Mouse (Mus musculus) ES-E14 (cell line): ENCODE data around the gene Olfr771. TPM values are rescaled to one million over a fixed set of nuclear protein-coding genes. Genes with fewer than 3 reads are reported as not detected.
"Not testable (repeated sequence)": the region's sequence is repeated elsewhere in the genome, so short reads cannot be mapped to it uniquely, and the experiment has no call there.

Source experiments
- DNase-seq: peaks from one replicate; pipeline ENCODE4 v3.0.0-alpha.2; 2013; ENCODE audit warnings: low read depth, low spot score
- H3K27ac ChIP-seq: 2 replicates; pipeline ENCODE4 v1.5.1; 2012; ENCODE audit warnings: low read depth, mild to moderate bottlenecking, low read length, moderate library complexity, mixed read lengths; ENCODE audit not compliant: poor library complexity, insufficient read depth, severe bottlenecking
- H3K36me3 ChIP-seq: 2 replicates; pipeline ENCODE4 v1.6.1; 2012; ENCODE audit warnings: mild to moderate bottlenecking, low read length, moderate library complexity, mixed read lengths; ENCODE audit not compliant: control insufficient read depth, poor library complexity, insufficient read depth, severe bottlenecking
- H3K4me1 ChIP-seq, 2 experiments: fragments of 150-350 bp in 1 of 2; sonication (generic) in 1 of 2; 2 replicates each; pipeline ENCODE4 v1.6.1; 2012; ENCODE audit warnings: low read length in 2 of 2, mild to moderate bottlenecking in 1 of 2, mixed read lengths in 1 of 2; ENCODE audit not compliant: control insufficient read depth in 2 of 2, insufficient read depth in 2 of 2, poor library complexity in 1 of 2
- H3K4me3 ChIP-seq, 2 experiments: fragments of 150-350 bp in 1 of 2; sonication (generic) in 1 of 2; 2 replicates each; pipeline ENCODE4 v1.5.1; 2012; ENCODE audit warnings: low read length in 2 of 2, low read depth in 1 of 2, mild to moderate bottlenecking in 1 of 2, mixed read lengths in 1 of 2; ENCODE audit not compliant: insufficient read depth in 1 of 2, poor library complexity in 1 of 2, severe bottlenecking in 1 of 2
- H3K9ac ChIP-seq: 2 replicates; pipeline ENCODE4 v1.6.1; 2012; ENCODE audit warnings: low read depth, mild to moderate bottlenecking, low read length, mixed read lengths; ENCODE audit not compliant: poor library complexity, insufficient read depth, severe bottlenecking
- H3K9me3 ChIP-seq: fragments of 150-350 bp; sonication (generic); 2 replicates; pipeline ENCODE4 v1.6.1; 2012; ENCODE audit warnings: low read depth, mild to moderate bottlenecking, low read length; ENCODE audit not compliant: control insufficient read depth, insufficient read depth
- CHD2 ChIP-seq: IDR thresholded peaks from 2 replicates; pipeline ENCODE4 v1.6.1; 2014; ENCODE audit warnings: mild to moderate bottlenecking, low read depth, low read length, inconsistent platforms
- HCFC1 ChIP-seq: IDR thresholded peaks from 2 replicates; pipeline ENCODE4 v1.6.1; 2012; ENCODE audit warnings: low read length, inconsistent platforms, borderline replicate concordance; ENCODE audit not compliant: insufficient read depth
- MAFK ChIP-seq: IDR thresholded peaks from 2 replicates; pipeline ENCODE4 v1.6.1; 2014; ENCODE audit warnings: mild to moderate bottlenecking, low read depth, low read length, inconsistent platforms; ENCODE audit not compliant: insufficient read depth
- ZC3H11A ChIP-seq: IDR thresholded peaks from 2 replicates; pipeline ENCODE4 v1.6.1; 2012; ENCODE audit warnings: low read depth, mild to moderate bottlenecking, inconsistent platforms, low read length, borderline replicate concordance
- ZNF384 ChIP-seq: IDR thresholded peaks from 2 replicates; pipeline ENCODE4 v1.6.1; 2012; ENCODE audit warnings: low read depth, low read length, inconsistent platforms
- in situ Hi-C, 2 experiments: fragments of 600-800 bp; cut with MboI; formaldehyde crosslinking; loops; one replicate each; pipeline ENCODE4 v1.15.1; 2025; ENCODE audit warnings: low sequenced_read_pairs in 2 of 2, inconsistent platforms in 1 of 2; ENCODE audit not compliant: unreplicated experiment in 2 of 2
- total RNA-seq: library from RNA; depleted of rRNA; stranded (reverse); fragments of 300-350 nt; gene quantifications from 2 replicates; pipeline ENCODE4 v1.2.3, GENCODE M21; 2012; rRNA removed

The Olfr771 gene
- total RNA-seq = not detected in 2 replicates

DNA sequence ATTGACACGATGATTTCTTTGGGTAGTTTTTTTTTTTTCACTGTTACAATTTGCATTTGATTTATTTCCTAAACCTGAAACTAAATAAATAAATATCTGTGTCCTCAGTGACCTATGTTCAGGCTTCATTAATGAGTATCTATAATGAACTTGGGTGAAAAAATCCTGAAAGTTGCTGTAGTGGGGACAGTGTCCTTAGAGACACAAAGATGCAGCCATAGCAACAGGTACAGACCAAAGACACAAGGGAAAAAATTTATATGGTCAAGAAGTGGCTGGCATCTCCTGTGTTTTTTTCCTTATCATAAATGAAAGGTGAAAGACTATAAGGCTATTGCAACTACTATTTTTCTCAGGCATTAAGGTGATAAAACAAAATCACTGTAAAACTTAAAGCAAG lies at the start of gene Olfr771:
Olfr771 (minus strand) TSS at position 101 of the 400 bp plus-strand sequence.
- Histone ChIP-seq H3K9ac (no peak within 1 kb of the TSS), H3K4me1 (no peaks in the 10 kb centered on the region), H3K4me3 (no peak within 1 kb of the TSS), H3K27ac (no peak within 1 kb of the TSS), H3K36me3 (no peaks in the 10 kb centered on the region), H3K9me3 (no peaks in the 10 kb centered on the region)
- DNase-seq = no peak
- no peak for TF ChIP-seq ZNF384
- TF ChIP-seq MAFK = no peak
- no peak for TF ChIP-seq CHD2
- in situ Hi-C loops = no loop called here

DNA sequence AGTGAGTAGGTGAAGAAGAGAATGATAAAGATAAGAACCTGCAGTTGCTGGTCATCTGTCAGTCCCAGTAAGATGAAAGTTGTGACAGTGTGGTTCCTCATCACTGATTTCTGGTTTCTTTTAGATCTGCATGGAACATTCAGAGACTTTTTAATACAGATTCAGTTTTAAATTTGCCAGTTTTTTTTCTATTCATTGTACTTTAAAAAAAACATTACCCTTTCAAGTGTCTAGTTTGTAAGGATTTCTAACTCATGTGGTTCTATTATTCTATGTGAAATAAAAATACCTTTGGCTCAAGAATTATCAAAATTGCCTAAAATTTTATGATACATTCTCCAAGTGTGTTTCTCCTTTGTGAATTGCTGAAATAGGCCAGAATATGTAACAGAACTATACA lies 22.8 kb upstream of the Olfr771 start, which contains the start of gene Olfr773:
Olfr773 (minus strand) TSS at position 101 of the 400 bp plus-strand sequence.
- H3K4me3 ChIP-seq, in situ Hi-C loops, DNase-seq, H3K27ac ChIP-seq, H3K9ac ChIP-seq, H3K9me3 ChIP-seq, H3K4me1 ChIP-seq, H3K36me3 ChIP-seq: not testable (repeated sequence)

DNA sequence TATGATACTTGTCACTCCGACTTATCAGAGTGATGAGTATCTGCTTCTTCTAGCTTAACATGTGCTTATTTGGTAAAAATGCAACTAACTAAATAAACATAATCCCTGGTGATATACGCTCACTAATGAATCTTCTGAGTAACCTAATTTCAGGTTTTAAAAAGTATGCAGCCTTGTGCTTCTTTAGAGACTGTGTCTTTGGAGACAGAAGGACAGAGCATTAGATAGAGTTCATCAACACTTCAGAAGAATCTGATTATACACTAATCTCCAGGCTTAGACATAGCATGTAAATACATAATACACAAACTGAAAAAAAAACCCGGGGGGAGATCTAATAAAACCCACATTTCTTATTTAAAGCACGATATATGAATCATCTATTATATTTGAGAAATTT lies 13.3 kb upstream of the Olfr771 start, which contains the start of gene Olfr772:
Olfr772 (minus strand) TSS at position 101 of the 400 bp plus-strand sequence.
- H3K9me3 ChIP-seq, H3K36me3 ChIP-seq, H3K4me1 ChIP-seq, H3K9ac ChIP-seq, H3K27ac ChIP-seq, in situ Hi-C loops, H3K4me3 ChIP-seq, DNase-seq: not testable (repeated sequence)

DNA sequence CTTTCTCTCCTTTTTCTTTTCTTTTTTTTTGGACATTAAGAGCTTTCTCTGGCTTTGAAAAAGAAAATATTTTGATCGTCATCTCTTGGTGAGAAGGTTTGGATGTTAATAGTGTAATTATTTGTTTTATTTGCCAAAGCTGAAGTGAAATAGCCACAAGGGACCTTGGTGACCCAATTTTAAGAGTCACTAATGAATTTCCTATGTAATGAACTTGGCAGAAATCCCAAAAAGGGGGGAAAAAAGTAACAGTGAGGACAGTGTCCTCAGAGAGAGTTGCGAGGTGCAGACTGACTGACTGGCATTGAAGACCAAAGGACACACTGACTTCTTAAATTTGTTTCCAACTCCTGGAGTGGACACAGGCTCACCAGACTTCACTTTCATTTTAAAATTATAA lies 25.7 kb downstream of the Olfr771 start, which contains the start of gene Olfr770:
Olfr770 (minus strand) TSS at position 101 of the 400 bp plus-strand sequence.
- no peaks in the 10 kb centered on the region for H3K36me3 ChIP-seq
- H3K9ac ChIP-seq = no peak within 1 kb of the TSS
- TF ChIP-seq CHD2 (no peak), HCFC1 (no peak), MAFK (no peak), ZC3H11A (no peak), ZNF384 (no peak)
- no peak within 1 kb of the TSS for H3K4me3 ChIP-seq
- DNase-seq = no peak
- no peak within 1 kb of the TSS for H3K27ac ChIP-seq
- no peaks in the 10 kb centered on the region for H3K9me3 ChIP-seq
- in situ Hi-C loops = no loop called here
- no peaks in the 10 kb centered on the region for H3K4me1 ChIP-seq

DNA sequence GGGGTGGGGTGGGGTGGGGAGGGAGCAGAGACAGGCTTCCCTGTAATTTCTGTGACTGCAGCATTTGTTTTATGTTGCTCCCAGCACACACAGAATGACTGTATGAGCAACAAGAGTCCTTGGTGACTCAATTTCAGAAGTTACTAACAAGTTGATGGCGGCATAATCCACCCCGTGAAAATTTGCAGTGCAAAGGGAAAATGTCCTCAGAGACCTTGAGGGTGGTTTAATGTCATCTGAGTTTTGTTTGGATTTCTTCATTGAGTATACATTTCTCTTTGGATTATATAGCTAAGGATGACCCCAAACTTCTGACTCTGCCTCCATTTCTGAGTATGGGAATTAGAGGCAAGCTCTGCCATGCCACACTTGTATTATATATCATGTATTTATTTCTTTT lies 46.8 kb downstream of the Olfr771 start, which contains the start of gene Olfr769:
Olfr769 (minus strand) TSS at position 101 of the 400 bp plus-strand sequence.
- H3K27ac ChIP-seq = no peak within 1 kb of the TSS
- no peak for DNase-seq
- no peak within 1 kb of the TSS for H3K9ac ChIP-seq
- H3K4me1 ChIP-seq = no peaks in the 10 kb centered on the region
- H3K4me3 ChIP-seq = no peak within 1 kb of the TSS
- TF ChIP-seq CHD2 (no peak), ZNF384 (no peak), HCFC1 (no peak)
- no peaks in the 10 kb centered on the region for H3K36me3 ChIP-seq
- no peaks in the 10 kb centered on the region for H3K9me3 ChIP-seq
- in situ Hi-C loops = no loop called here
